Mouse (Mus musculus): ENCODE data around the gene Fkbp8.

Gene Fkbp8

GRCm38 (mm10) chr8:70522592-70523403 is 4.7 kb upstream of the Fkbp8 start:
- in situ Hi-C loops (cut with MboI; ENCODE audit: unreplicated experiment in 2 of 2): no loop called here

DNA sequence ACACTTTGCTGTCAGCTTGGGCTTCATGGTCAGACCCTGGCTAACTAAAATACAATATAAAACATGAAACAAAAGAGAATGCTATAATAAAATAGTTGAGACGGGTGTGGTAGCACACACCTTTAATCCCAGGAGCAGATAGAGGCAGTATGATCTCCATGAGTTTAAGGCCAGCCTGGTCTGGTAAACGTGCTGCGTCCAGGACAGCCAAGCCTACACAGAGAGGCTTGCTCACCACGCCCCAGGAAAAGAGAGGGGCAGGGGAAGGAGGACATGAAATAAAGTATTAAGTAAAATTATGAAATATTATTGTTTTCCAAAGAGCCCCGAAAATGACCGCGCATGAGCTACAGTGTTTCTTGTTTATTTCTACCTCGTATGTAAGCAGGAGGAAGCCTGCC is 413 bp upstream of the Fkbp8 start:
- in situ Hi-C loops (cut with MboI; ENCODE audit: unreplicated experiment in 2 of 2): no loop called here

DNA sequence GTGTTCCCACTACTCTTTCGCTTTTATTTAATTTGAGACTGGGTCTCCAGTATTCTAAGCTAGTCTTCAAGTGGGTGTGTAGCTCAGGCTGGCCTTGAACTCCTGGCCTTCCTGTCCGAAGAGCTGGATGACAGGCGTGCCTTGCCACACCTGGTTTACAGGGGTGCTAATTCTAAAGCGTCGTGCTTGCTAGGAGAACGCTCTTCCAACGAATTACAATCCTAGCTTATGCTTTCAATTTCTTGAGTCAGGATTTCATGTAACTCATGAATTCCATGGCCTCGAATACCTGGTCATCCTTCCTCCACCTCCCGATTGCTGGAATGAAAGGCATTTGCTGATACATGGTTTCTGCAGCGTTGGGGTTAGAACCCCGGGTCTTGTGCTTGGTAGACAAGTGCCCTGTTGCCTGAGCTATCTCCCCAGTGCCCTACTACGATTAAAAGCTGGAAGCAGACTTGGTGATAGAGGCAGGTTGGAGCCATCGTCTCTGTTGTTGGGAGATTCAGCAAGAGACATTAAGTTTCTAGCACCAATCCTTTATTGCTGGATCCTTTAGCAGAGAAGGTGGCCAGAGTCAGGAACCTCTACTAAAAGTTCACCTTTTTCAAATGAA is 766 bp downstream of the Fkbp8 start:
- in situ Hi-C loops (cut with MboI; ENCODE audit: unreplicated experiment in 2 of 2): no loop called here

DNA sequence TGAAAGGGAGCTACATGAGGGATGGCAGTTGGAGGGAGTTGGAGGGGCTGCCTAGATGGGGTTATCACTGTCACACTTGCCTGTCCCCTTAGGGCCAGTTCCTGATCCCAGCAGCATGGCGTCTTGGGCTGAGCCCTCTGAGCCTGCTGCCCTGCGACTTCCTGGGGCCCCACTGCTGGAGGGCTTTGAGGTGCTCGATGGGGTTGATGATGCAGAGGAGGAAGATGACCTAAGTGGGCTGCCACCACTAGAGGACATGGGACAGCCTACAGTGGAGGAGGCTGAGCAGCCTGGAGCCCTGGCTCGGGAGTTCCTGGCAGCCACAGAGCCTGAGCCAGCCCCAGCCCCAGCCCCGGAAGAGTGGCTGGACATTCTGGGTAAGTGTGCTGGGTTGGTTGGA is 1.8 kb downstream of the Fkbp8 start:
- in situ Hi-C loops (cut with MboI; ENCODE audit: unreplicated experiment in 2 of 2): no loop called here

- in situ Hi-C loops (cut with MboI; ENCODE audit: unreplicated experiment in 2 of 2): no loop called here
These were observed 2.2 kb downstream of the Fkbp8 start for GRCm38 (mm10) chr8:70529741-70530161.

DNA sequence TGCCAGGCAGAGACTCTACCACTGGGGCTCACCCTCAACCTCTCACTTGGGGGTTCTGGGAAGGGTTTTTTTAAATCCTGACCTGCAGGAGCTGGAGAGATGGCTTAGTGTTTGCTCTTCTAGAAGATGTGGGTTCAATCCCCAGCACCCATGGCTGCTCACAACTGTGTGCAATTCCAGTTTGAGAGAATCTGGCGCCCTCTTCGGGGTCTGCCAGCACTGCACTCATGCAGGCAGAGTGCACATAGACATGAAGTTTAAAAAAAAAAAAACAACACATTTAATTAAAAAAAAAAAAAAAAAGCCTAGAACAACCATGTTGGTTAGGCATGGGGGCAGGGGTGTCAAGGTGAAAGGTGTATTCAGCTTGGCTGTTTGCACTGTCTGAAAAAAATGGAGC is 2.8 kb downstream of the Fkbp8 start:
- in situ Hi-C loops (cut with MboI; ENCODE audit: unreplicated experiment in 2 of 2): no loop called here

- in situ Hi-C loops (cut with MboI; ENCODE audit: unreplicated experiment in 2 of 2): no loop called here
These were observed 6.8 kb downstream of the Fkbp8 start for GRCm38 (mm10) chr8:70534281-70534680.

GRCm38 (mm10) chr8:70535221-70535620 is 7.7 kb downstream of the Fkbp8 start:
- in situ Hi-C loops (cut with MboI; ENCODE audit: unreplicated experiment in 2 of 2): no loop called here

DNA sequence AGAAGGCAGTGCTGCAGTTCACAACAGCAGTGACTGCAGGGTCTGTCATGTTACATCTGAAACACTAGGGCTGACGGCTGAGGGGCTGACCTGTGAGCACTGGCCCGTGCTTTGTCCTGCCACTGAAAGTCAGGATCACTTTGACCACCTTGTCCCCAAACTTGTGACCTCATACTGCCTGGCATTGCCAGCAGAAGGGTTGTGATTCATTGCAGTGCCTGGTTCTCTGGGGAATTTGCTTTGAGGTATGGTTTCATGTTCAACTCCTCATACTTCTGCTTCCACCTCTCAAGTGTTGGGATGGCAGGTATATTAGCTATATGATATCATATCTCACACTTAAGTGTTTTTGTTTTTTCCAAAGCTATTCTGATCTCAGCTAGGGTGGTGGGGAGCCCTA is 8.2 kb downstream of the Fkbp8 start:
- in situ Hi-C loops (cut with MboI; ENCODE audit: unreplicated experiment in 2 of 2): no loop called here

- in situ Hi-C loops (cut with MboI; ENCODE audit: unreplicated experiment in 2 of 2): no loop called here
These were observed 10.6 kb downstream of the Fkbp8 start for GRCm38 (mm10) chr8:70538024-70538579.

- in situ Hi-C loops (cut with MboI; ENCODE audit: unreplicated experiment in 2 of 2): no loop called here
These were observed 11.1 kb downstream of the Fkbp8 start for GRCm38 (mm10) chr8:70538633-70539076.

DNA sequence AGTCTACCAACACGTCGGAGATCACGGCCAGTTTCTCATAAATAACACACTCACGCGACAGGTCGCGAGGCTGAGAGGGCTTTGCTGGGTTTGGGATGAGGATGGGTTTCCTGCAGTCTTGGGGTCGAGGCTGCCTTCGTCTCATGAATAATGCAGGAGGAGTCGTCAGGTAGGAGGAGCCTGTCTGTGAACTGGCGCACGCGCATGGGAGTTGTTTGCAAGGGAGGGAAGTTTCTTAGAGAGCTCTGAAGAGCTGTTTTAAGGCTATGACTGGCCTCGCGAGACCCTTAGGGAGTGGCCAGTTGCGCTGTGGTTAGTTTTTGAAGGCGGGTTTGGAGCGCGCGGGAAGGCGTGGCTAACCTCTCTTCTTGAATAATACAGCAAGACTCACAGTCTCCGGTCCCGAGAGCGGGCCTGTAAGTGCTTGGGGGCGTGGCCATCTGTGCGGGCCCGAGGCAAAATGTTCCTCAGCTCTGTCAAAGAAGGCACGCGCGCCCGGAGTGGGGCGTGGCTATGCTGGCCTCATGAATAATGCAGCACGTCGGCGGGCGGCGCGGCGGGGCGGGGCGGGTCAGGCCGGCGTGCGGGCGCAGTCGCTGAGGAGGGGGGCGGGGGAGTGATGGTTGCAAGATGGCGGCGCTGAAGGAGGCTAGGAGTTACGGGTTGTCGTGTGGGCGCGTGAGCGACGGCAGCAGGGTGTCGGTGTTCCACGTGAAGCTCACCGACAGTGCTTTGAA is 11.7 kb downstream of the Fkbp8 start, which contains the start of gene Ell:
Ell (plus strand) TSS at position 381 of the 737 bp plus-strand sequence.
- in situ Hi-C loops (cut with MboI; ENCODE audit: unreplicated experiment in 2 of 2): no loop called here

DNA sequence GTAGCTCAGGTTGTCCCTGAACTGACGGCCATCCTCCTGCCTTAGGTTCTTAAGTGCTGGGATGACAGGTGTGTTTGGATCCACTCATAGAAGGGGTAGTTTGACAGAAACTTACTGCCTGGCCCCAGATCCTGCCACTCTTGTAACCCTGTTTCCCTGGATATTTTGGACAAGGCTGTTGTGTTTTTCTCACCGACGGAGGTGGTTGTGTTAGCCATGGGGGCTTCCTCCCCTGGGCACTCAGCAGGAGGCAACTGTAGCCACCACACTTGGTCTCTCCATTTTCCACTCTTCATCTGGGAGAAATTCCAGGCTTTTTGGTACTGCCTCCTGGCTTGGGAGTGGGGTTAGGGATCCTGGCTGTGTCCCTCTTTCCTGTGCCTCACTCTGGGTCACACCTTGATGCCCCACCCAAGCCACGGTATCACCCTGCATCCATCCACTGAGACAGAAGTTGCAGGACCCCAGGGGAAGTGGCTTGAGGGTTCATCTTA is 12.5 kb downstream of the Fkbp8 start:
- in situ Hi-C loops (cut with MboI; ENCODE audit: unreplicated experiment in 2 of 2): no loop called here

GRCm38 (mm10) chr8:70540507-70541071 is 13.1 kb downstream of the Fkbp8 start:
- in situ Hi-C loops (cut with MboI; ENCODE audit: unreplicated experiment in 2 of 2): no loop called here

- in situ Hi-C loops (cut with MboI; ENCODE audit: unreplicated experiment in 2 of 2): no loop called here
These were observed 13.6 kb downstream of the Fkbp8 start for GRCm38 (mm10) chr8:70541081-70541480.

DNA sequence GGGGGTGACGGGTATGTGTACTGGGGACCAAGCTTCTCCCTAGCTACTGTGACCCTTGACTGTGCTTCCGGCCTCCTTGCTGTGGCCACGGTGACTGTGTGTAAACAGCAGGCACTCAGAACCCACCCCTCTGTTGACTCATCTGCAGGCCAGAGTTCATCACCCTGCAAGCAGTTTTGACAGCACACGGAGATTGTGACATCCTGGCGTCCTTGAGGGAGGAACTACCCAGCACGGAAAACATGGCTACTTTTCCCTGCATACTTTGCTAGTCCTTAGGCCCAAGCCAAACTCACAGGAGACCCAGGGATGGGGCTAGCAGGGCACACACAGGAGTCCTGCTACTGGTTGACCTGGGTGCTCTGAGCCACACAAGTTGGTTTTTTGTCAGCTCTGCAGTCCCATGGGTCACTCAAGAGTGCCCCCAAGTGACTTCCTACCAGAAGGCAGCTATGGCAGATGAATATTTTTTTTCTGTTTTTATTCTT is 16.7 kb downstream of the Fkbp8 start:
- in situ Hi-C loops (cut with MboI; ENCODE audit: unreplicated experiment in 2 of 2): no loop called here

- in situ Hi-C loops (cut with MboI; ENCODE audit: unreplicated experiment in 2 of 2): no loop called here
These were observed 18.9 kb downstream of the Fkbp8 start for GRCm38 (mm10) chr8:70546412-70546811.

DNA sequence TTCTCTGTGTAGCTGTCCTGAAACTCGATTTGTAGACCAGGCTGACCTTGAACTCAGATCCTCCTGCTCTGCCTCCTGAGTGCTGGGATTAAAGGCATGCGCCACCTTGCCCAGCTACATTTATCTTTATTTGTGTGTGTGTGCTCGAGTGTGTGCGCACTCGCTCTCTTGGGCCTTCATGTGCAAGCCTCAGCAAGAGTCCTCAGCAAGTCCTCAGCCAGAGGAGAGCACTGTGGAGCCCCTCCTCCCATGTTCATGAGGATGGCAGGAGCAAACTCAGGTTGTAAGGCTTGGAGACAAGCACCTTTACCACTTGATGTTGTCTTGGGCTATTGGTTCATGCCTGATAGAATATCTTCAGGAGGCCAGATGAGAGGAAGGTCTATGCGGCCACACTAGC is 20.2 kb downstream of the Fkbp8 start:
- in situ Hi-C loops (cut with MboI; ENCODE audit: unreplicated experiment in 2 of 2): no loop called here

DNA sequence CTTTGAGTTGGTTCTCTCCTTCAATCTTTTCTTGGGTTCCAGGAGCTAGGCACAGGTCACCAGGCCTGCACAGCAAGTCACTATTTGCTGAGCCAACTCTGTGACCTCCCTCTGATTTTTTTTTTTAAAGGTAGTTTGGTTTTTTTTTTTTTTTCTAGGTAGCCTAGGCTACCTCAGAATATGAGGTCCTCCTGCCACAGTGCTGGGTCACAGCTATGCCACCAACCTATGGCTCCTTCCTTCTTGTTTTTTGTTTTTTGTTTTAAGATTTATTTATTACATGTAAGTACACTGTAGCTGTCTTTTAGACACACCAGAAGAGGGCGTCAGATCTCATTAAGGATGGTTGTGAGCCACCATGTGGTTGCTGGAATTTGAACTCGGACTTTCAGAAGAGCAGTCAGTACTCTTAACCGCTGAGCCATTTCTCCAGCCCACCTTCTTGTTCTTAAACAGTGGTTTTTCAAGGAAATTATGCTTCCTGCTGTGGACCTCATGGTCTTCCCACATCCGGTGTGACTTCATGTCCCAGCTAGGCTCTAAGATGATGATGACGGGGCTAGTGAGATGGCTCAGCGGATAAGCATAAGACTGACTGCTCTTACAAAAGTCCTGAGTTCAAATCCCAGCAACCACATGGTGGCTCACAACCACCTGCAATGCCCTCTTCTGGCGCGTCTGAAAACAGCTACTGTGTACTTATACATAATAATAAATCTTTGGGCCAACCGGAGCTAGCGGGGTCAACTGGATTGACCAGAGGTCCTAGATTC is 22.1 kb downstream of the Fkbp8 start:
- in situ Hi-C loops (cut with MboI; ENCODE audit: unreplicated experiment in 2 of 2): loop anchor here in 1 of 2 experiments (5.0 kb wide), 1 partner anchor 38 kb away; no protein-coding TSS in a partner anchor

Measured in v-Abl transformed pro-B cells (cell line).